Mouse (Mus musculus): ENCODE results near the gene Ppox. TPM values are rescaled to one million over a fixed set of nuclear protein-coding genes. Genes with fewer than 3 reads are reported as not detected.

Gene Ppox
- polyA plus RNA-seq, 1 experiment from 2014 or later: 65.3 TPM

- no peak for ATAC-seq (ENCODE audit: insufficient read depth, low FRiP score, low TSS enrichment)
- Histone ChIP-seq H3K4me1 (ENCODE audit: control insufficient read depth, insufficient read depth, low read length) (peaks cover 6% of the 10 kb centered on the region; the same call in 1 of the 2 replicates), H3K9me3 (ENCODE audit: control insufficient read depth, low read length) (no peaks in the 10 kb centered on the region), H3K9ac (ENCODE audit: low read length) (no peak overlapping the region; the same call in 1 of the 2 replicates), H3K27me3 (ENCODE audit: control insufficient read depth, insufficient read depth, low read length) (no peaks in the 10 kb centered on the region), H3K4me2 (ENCODE audit: low read depth) (no peak overlapping the region), H3K36me3 (ENCODE audit: control insufficient read depth, insufficient read depth, low read length) (peaks cover 14% of the 10 kb centered on the region), H3K4me3 (ENCODE audit: low read depth, low read length) (no peak overlapping the region; the same call in 1 of the 2 replicates), H3K27ac (ENCODE audit: low read depth, low read length) (no peak overlapping the region)
- no peak for DNase-seq (ENCODE audit: low spot score)
- 82% methylated on average over 18 of the region's 18 CpGs for WGBS
Measured at GRCm38 (mm10) chr1:171282086-171282805, 1.3 kb upstream of the Ppox start.

DNA sequence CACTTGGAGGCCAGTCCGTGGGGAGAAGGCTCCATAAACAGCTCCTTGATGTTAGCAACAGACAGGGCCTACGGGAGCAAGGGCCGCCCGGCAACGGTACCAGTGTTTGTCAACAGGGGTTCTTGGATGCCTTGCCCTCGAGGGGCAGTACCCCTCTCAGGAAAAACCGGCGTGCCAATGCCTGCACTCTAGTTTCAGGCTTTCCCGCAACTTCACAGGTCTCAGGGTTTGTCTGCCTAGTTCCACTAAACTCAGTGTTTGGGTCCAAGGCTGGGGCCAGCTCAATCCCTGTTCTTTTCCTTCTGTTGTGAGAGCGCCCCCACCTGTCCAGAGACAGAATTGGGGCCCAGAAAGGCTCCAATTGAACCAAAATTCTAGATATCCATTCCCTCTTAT, 540 bp upstream of the Ppox start:
- peaks cover 14% of the 10 kb centered on the region for H3K36me3 ChIP-seq (ENCODE audit: control insufficient read depth, insufficient read depth, low read length)
- peaks cover 6% of the 10 kb centered on the region; the same call in 1 of the 2 replicates for H3K4me1 ChIP-seq (ENCODE audit: control insufficient read depth, insufficient read depth, low read length)
- ATAC-seq (ENCODE audit: insufficient read depth, low FRiP score, low TSS enrichment): peak; percentile 49
- H3K27ac ChIP-seq (ENCODE audit: low read depth, low read length): peak overlapping the region; percentile 76
- DNase-seq (ENCODE audit: low spot score): peak; percentile 80
- H3K9ac ChIP-seq (ENCODE audit: low read length): peak overlapping the region; percentile 50
- H3K4me2 ChIP-seq (ENCODE audit: low read depth): peak overlapping the region; percentile 78
- H3K9me3 ChIP-seq (ENCODE audit: control insufficient read depth, low read length): no peaks in the 10 kb centered on the region
- no peaks in the 10 kb centered on the region for H3K27me3 ChIP-seq (ENCODE audit: control insufficient read depth, insufficient read depth, low read length)
- WGBS: under 1% methylated on average over 10 of the region's 10 CpGs
- peak overlapping the region; percentile 67 for H3K4me3 ChIP-seq (ENCODE audit: low read depth, low read length)

- ATAC-seq (ENCODE audit: insufficient read depth, low FRiP score, low TSS enrichment) (peak; percentile 40), DNase-seq (ENCODE audit: low spot score) (no peak)
- 2% methylated on average over 25 of the region's 25 CpGs for WGBS
- H3K27ac ChIP-seq (ENCODE audit: low read depth, low read length): no peak overlapping the region
- H3K27me3 ChIP-seq (ENCODE audit: control insufficient read depth, insufficient read depth, low read length): no peaks in the 10 kb centered on the region
- H3K36me3 ChIP-seq (ENCODE audit: control insufficient read depth, insufficient read depth, low read length): peaks cover 16% of the 10 kb centered on the region
- H3K4me2 ChIP-seq (ENCODE audit: low read depth): peak overlapping the region; percentile 84
- peaks cover 6% of the 10 kb centered on the region; the same call in 1 of the 2 replicates for H3K4me1 ChIP-seq (ENCODE audit: control insufficient read depth, insufficient read depth, low read length)
- H3K4me3 ChIP-seq (ENCODE audit: low read depth, low read length): peak overlapping the region; percentile 67
- no peaks in the 10 kb centered on the region for H3K9me3 ChIP-seq (ENCODE audit: control insufficient read depth, low read length)
- H3K9ac ChIP-seq (ENCODE audit: low read length): peak overlapping the region; percentile 61
Measured at GRCm38 (mm10) chr1:171280250-171280915, 603 bp downstream of the Ppox start.

- WGBS: 68% methylated on average over 5 of the region's 5 CpGs
Measured at GRCm38 (mm10) chr1:171279721-171280120, 1.3 kb downstream of the Ppox start.

GRCm38 (mm10) chr1:171279012-171279705, 1.8 kb downstream of the Ppox start:
- H3K4me3 ChIP-seq (ENCODE audit: low read depth, low read length): peak overlapping the region; percentile 67; the same call in 1 of the 2 replicates
- DNase-seq (ENCODE audit: low spot score) (no peak), ATAC-seq (ENCODE audit: insufficient read depth, low FRiP score, low TSS enrichment) (no peak)
- H3K27me3 ChIP-seq (ENCODE audit: control insufficient read depth, insufficient read depth, low read length): no peaks in the 10 kb centered on the region
- H3K4me2 ChIP-seq (ENCODE audit: low read depth): no peak overlapping the region
- H3K27ac ChIP-seq (ENCODE audit: low read depth, low read length): no peak overlapping the region
- 88% methylated on average over 14 of the region's 14 CpGs for WGBS
- H3K9ac ChIP-seq (ENCODE audit: low read length): no peak overlapping the region; the same call in 1 of the 2 replicates
- peaks cover 18% of the 10 kb centered on the region for H3K36me3 ChIP-seq (ENCODE audit: control insufficient read depth, insufficient read depth, low read length)
- no peaks in the 10 kb centered on the region for H3K9me3 ChIP-seq (ENCODE audit: control insufficient read depth, low read length)
- peaks cover 6% of the 10 kb centered on the region; the same call in 1 of the 2 replicates for H3K4me1 ChIP-seq (ENCODE audit: control insufficient read depth, insufficient read depth, low read length)

More at GRCm38 (mm10) chr1:171279721-171280120, 1.3 kb downstream of the Ppox start:
- peak overlapping the region; percentile 84 for H3K4me2 ChIP-seq (ENCODE audit: low read depth)
- DNase-seq (ENCODE audit: low spot score) (no peak), ATAC-seq (ENCODE audit: insufficient read depth, low FRiP score, low TSS enrichment) (no peak)
- H3K4me1 ChIP-seq (ENCODE audit: control insufficient read depth, insufficient read depth, low read length): peaks cover 6% of the 10 kb centered on the region; the same call in 1 of the 2 replicates
- no peak overlapping the region for H3K27ac ChIP-seq (ENCODE audit: low read depth, low read length)
- peaks cover 16% of the 10 kb centered on the region for H3K36me3 ChIP-seq (ENCODE audit: control insufficient read depth, insufficient read depth, low read length)
- H3K27me3 ChIP-seq (ENCODE audit: control insufficient read depth, insufficient read depth, low read length): no peaks in the 10 kb centered on the region
- no peaks in the 10 kb centered on the region for H3K9me3 ChIP-seq (ENCODE audit: control insufficient read depth, low read length)
- H3K4me3 ChIP-seq (ENCODE audit: low read depth, low read length): peak overlapping the region; percentile 67
- peak overlapping the region; percentile 61 for H3K9ac ChIP-seq (ENCODE audit: low read length)

- Histone ChIP-seq H3K27me3 (ENCODE audit: control insufficient read depth, insufficient read depth, low read length) (no peaks in the 10 kb centered on the region), H3K36me3 (ENCODE audit: control insufficient read depth, insufficient read depth, low read length) (peaks cover 18% of the 10 kb centered on the region), H3K9ac (ENCODE audit: low read length) (no peak overlapping the region), H3K4me3 (ENCODE audit: low read depth, low read length) (no peak overlapping the region), H3K4me2 (ENCODE audit: low read depth) (no peak overlapping the region), H3K4me1 (ENCODE audit: control insufficient read depth, insufficient read depth, low read length) (peaks cover 6% of the 10 kb centered on the region; the same call in 1 of the 2 replicates), H3K27ac (ENCODE audit: low read depth, low read length) (no peak overlapping the region), H3K9me3 (ENCODE audit: control insufficient read depth, low read length) (no peaks in the 10 kb centered on the region)
- WGBS: 96% methylated on average over 8 of the region's 8 CpGs
- no peak for ATAC-seq (ENCODE audit: insufficient read depth, low FRiP score, low TSS enrichment)
- no peak for DNase-seq (ENCODE audit: low spot score)
Measured at GRCm38 (mm10) chr1:171278436-171278835, 2.5 kb downstream of the Ppox start.

DNA sequence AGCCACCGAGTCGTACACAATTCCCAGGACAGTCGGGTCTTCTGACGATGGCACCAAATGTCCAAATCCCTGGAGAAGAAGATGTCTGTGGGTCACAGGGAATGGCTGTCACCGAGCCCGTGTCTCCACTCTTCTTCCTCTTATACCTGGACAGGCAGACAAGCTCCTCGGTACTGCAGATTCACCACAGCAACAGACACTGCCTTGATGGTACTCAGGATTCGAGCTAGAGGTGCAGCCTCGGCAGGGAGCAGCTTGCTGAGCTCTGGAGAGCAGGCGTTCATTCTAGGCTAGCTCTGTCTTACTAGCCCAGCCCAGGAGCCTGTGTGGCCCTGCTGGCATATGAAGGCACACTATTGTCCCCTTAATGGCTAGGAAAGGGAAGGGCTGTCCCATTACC, 3.2 kb downstream of the Ppox start:
- 89% methylated on average over 9 of the region's 10 CpGs for WGBS
- no peak overlapping the region for H3K9ac ChIP-seq (ENCODE audit: low read length)
- no peak for ATAC-seq (ENCODE audit: insufficient read depth, low FRiP score, low TSS enrichment)
- H3K4me2 ChIP-seq (ENCODE audit: low read depth): no peak overlapping the region
- peaks cover 6% of the 10 kb centered on the region; the same call in 1 of the 2 replicates for H3K4me1 ChIP-seq (ENCODE audit: control insufficient read depth, insufficient read depth, low read length)
- H3K27me3 ChIP-seq (ENCODE audit: control insufficient read depth, insufficient read depth, low read length): no peaks in the 10 kb centered on the region
- no peak overlapping the region for H3K4me3 ChIP-seq (ENCODE audit: low read depth, low read length)
- DNase-seq (ENCODE audit: low spot score): no peak
- H3K9me3 ChIP-seq (ENCODE audit: control insufficient read depth, low read length): no peaks in the 10 kb centered on the region
- H3K36me3 ChIP-seq (ENCODE audit: control insufficient read depth, insufficient read depth, low read length): peaks cover 18% of the 10 kb centered on the region
- no peak overlapping the region for H3K27ac ChIP-seq (ENCODE audit: low read depth, low read length)

GRCm38 (mm10) chr1:171276110-171276748, 4.8 kb downstream of the Ppox start:
- Histone ChIP-seq H3K36me3 (ENCODE audit: control insufficient read depth, insufficient read depth, low read length) (peaks cover 22% of the 10 kb centered on the region), H3K4me3 (ENCODE audit: low read depth, low read length) (no peak overlapping the region), H3K4me2 (ENCODE audit: low read depth) (no peak overlapping the region), H3K9ac (ENCODE audit: low read length) (no peak overlapping the region), H3K27me3 (ENCODE audit: control insufficient read depth, insufficient read depth, low read length) (no peaks in the 10 kb centered on the region), H3K9me3 (ENCODE audit: control insufficient read depth, low read length) (no peaks in the 10 kb centered on the region), H3K27ac (ENCODE audit: low read depth, low read length) (no peak overlapping the region), H3K4me1 (ENCODE audit: control insufficient read depth, insufficient read depth, low read length) (peaks cover 9% of the 10 kb centered on the region)
- ATAC-seq (ENCODE audit: insufficient read depth, low FRiP score, low TSS enrichment): no peak
- WGBS: 95% methylated on average over 14 of the region's 14 CpGs
- DNase-seq (ENCODE audit: low spot score): no peak
